Mouse (Mus musculus) spleen, adult 10 weeks (tissue): ENCODE data around the gene Egf. TPM values are rescaled to one million over a fixed set of nuclear protein-coding genes. Genes with fewer than 3 reads are reported as not detected.

Experiments used
- polyA plus RNA-seq: library from polyadenylated mRNA; stranded (reverse); fragments of 350-450 nt; fragmentation: Illumina TruSeq; extraction: RNeasy Lipid Tissue Mini Kit (QIAGEN cat#74804); gene quantifications from one replicate; pipeline ENCODE4 v1.2.3, GENCODE M21; 2015; ENCODE audit warnings: low replicate concordance; ENCODE audit not compliant: insufficient read depth

The Egf gene
- polyA plus RNA-seq: 1.7 TPM

GRCm38 (mm10) chr3:129754650-129755604 lies at the start of gene Egf:
Gene Egf (minus strand): TSS chr3:129755316.

GRCm38 (mm10) chr3:129803765-129804164 lies 48.6 kb upstream of the Egf start, which contains the start of gene Lrit3:
Gene Lrit3 (minus strand): TSS chr3:129804030.

Other genes with a start within 250 kb of the Egf start
- gene Elovl6, start 223.0 kb downstream of the Egf start, polyA plus RNA-seq: 4.5 TPM
- not detected for gene Lrit3, start 48.7 kb upstream of the Egf start, polyA plus RNA-seq
- gene Rrh, start 67.3 kb upstream of the Egf start, polyA plus RNA-seq: 0.22 TPM
- gene Gar1, start 76.1 kb upstream of the Egf start, polyA plus RNA-seq: 75.7 TPM
- 0.11 TPM for gene Cfi, start 80.6 kb upstream of the Egf start, polyA plus RNA-seq
- 12.0 TPM for gene Pla2g12a, start 123.3 kb upstream of the Egf start, polyA plus RNA-seq
- gene Casp6, start 146.1 kb upstream of the Egf start, polyA plus RNA-seq: 33.1 TPM
- 7.7 TPM for gene Mcub, start 214.9 kb upstream of the Egf start, polyA plus RNA-seq